Mouse (Mus musculus) adrenal gland, adult 8-10 months (tissue): ENCODE results near the gene Tmed9. TPM values are rescaled to one million over a fixed set of nuclear protein-coding genes. Genes with fewer than 3 reads are reported as not detected.
"Not testable (repeated sequence)": the region's sequence is repeated elsewhere in the genome, so short reads cannot be mapped to it uniquely, and the experiment has no call there.

ENCODE experiments used
- DNase-seq: peaks from one replicate; pipeline ENCODE4 v3.0.0; 2022
- total RNA-seq, 4 experiments: library from RNA; stranded (reverse); gene quantifications; 2 replicates each; pipeline ENCODE4 v1.2.4; 2022

The Tmed9 gene
- total RNA-seq, 4 experiments from 2014 or later: 177 to 220 (median 189) TPM

GRCm38 (mm10) chr13:55611996-55612395 lies 38.5 kb downstream of the Tmed9 start:
- DNase-seq: no peak

DNA sequence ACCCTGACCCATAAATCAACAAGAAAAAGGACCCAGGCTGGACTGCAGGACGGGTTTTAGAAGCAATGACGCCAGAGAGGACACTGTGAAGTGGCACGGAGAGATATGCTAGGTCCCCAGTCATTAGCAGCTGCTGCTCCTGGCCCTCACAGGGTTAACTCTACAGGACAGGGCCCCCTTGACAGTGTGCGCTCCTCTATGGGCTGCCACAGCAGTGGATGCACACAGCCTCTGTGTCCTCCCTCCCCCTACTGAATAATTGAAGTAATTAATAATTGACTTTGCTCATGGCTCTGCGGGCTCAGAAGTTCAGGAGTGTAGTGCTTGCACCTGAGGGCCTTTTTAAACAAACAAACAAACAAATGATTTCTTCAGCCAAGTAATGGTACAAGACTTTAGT lies 39.9 kb downstream of the Tmed9 start:
- DNase-seq: no peak

DNA sequence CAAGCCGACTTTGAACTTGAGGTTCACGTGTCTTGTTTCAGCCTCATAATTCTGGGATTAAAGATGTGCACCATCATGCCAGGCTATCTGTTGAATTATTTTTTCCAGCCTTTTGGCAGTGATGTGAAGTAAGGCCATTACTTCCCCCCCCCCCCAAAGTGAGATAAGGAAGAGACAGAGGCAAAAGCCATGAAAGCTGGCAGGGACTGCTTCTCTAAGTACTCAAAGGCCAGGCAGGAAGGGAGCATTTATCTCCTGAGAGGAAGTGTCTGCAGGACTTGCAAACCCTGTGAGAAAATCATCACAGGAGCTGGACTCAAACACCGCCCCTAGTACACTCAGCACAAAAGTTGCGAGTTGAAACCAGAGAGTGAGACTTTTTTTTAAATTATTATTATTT lies 45.8 kb downstream of the Tmed9 start:
- no peak for DNase-seq

- DNase-seq: no peak
These were observed 46.7 kb downstream of the Tmed9 start for GRCm38 (mm10) chr13:55620275-55620674.

DNA sequence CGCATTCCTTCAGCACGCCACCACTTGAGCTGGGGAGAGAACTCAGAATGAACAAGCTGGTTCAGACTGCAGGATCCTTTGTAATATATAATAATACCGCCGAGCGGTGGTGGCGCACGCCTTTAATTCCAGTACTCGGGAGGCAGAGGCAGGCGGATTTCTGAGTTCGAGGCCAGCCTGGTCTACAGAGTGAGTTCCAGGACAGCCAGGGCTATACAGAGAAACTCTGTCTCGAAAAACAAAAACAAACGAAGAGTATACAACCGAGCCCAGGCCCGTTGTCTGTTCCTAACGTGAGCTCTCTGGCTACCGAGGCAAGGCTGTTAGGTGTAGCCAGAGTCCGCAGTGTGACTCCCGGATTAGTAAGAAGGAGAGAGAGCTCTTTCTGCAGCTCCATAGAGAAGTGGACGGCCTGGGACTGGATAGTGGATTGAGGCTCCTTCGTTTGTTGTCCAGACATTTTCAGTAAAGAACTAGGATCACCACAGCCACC lies 48.7 kb downstream of the Tmed9 start:
- not testable (repeated sequence) for DNase-seq

- peak; percentile 84 for DNase-seq
These were observed 49.4 kb downstream of the Tmed9 start, which contains the start of gene Caml for GRCm38 (mm10) chr13:55622649-55623541. TSS of gene Caml (plus strand) at chr13:55623005.

- peak; percentile 72 for DNase-seq
These were observed 61.2 kb downstream of the Tmed9 start, which contains the start of gene Ddx46 for GRCm38 (mm10) chr13:55634639-55635127. TSS of gene Ddx46 (plus strand) at chr13:55635027.

DNA sequence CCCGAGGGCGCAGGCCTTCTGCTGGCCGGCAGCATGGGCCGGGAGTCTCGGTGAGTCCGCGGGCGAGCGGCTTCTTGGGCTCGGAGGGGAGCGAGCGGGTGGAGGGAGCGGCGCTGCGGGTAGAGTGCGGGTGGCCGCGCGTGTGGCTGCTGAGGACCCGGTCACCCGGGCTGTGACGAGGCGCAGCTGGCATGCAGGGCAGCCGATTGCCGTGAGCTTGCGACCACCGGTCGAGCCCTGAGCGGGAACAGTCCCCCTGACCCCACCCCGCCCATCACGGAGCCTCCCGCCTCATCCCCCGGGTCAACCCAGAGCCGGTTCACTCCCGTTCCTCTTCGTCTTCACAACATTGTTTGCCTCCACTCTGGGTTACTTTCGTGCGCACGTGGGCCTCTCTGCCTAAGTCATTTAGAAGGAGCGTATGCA lies 61.6 kb downstream of the Tmed9 start:
- DNase-seq: no peak

DNA sequence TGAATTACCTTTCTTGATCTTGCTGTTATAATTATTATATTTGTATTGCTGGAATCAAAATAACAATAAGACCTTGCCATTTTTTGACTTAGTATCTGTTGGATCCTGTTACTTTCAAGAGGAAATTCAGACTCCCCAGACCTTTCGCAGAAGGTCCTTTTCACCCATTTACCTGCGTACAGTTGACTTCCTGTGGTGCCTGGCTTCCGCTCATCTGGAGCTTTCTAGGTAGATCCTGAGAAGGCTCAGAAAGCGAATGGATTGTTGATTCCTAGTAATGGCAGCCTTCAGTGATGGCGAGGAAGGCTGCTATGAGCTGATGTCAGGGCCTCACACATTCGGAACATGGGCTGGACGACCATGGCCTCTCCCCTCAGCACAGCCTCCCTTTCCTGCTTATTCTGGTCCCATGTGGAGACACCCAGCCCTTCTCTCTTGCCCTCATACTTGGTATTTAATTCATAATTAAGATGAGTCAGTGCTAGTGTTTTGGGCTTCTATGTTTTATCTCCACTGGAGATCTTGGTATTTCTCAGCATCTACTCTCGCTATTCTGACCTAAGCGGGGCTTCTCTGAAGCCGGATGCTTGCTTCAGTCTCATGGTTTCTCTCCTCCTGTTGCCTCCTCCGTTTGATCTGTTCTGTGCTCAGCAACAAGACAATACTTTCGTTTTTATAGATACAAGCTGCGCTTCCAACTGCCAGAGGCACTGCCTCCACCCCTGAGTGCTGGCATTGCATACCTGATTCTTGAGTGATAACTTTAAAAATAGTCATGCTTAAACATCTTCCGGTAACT lies 62.9 kb downstream of the Tmed9 start:
- DNase-seq: no peak

- peak; percentile 31 for DNase-seq
These were observed 66.9 kb downstream of the Tmed9 start for GRCm38 (mm10) chr13:55640480-55640879.

GRCm38 (mm10) chr13:55644525-55644924 lies 71.0 kb downstream of the Tmed9 start:
- no peak for DNase-seq

Other genes with a start within 250 kb of the Tmed9 start
- 1 to 10 TPM in 2 of 4 experiments, under 1 TPM in 2; 0.30 to 1.9 (median 1.1) TPM for gene Mxd3, start 243.9 kb upstream of the Tmed9 start, total RNA-seq
- gene Lman2, start 210.9 kb upstream of the Tmed9 start, total RNA-seq: 100 to 1,000 TPM; 112 to 127 (median 118) TPM
- gene Rgs14, start 204.0 kb upstream of the Tmed9 start, total RNA-seq: 1 to 10 TPM in 1 of 4 experiments, under 1 TPM in 3; 0.45 to 1.8 (median 0.88) TPM
- gene Slc34a1, start 175.5 kb upstream of the Tmed9 start, total RNA-seq: not detected
- gene Pfn3, start 158.5 kb upstream of the Tmed9 start, total RNA-seq: not detected
- gene F12, start 146.9 kb upstream of the Tmed9 start, total RNA-seq: under 1 TPM in 3 of 4 experiments, not detected in 1; 0.17 to 0.71 (median 0.43) TPM
- 10 to 100 TPM; 36.0 to 55.3 (median 48.6) TPM for gene Grk6, start 128.7 kb upstream of the Tmed9 start, total RNA-seq
- 1 to 10 TPM; 2.3 to 4.3 (median 3.7) TPM for gene Prr7, start 109.5 kb upstream of the Tmed9 start, total RNA-seq
- gene Dbn1, start 85.6 kb upstream of the Tmed9 start, total RNA-seq: 10 to 100 TPM; 13.6 to 33.8 (median 24.0) TPM
- 10 to 100 TPM; 10.9 to 23.8 (median 18.3) TPM for gene Pdlim7, start 60.1 kb upstream of the Tmed9 start, total RNA-seq
- gene Dok3, start 44.4 kb upstream of the Tmed9 start, total RNA-seq: 1 to 10 TPM; 4.0 to 7.2 (median 4.7) TPM
- 10 to 100 TPM; 47.0 to 58.7 (median 52.7) TPM for gene Ddx41, start 37.1 kb upstream of the Tmed9 start, total RNA-seq
- gene Fam193b, start 2.6 kb upstream of the Tmed9 start, total RNA-seq: 100 to 1,000 TPM in 1 of 4 experiments, 10 to 100 TPM in 3; 47.1 to 102 (median 72.8) TPM
- gene B4galt7, start 26.2 kb downstream of the Tmed9 start, total RNA-seq: 10 to 100 TPM; 14.9 to 18.5 (median 16.5) TPM
- 10 to 100 TPM; 30.2 to 44.0 (median 35.5) TPM for gene Caml, start 49.3 kb downstream of the Tmed9 start, total RNA-seq
- 10 to 100 TPM; 29.1 to 58.6 (median 48.5) TPM for gene Ddx46, start 61.3 kb downstream of the Tmed9 start, total RNA-seq
- gene B230219D22Rik, start 119.4 kb downstream of the Tmed9 start, total RNA-seq: 10 to 100 TPM; 60.0 to 63.6 (median 61.4) TPM
- gene Txndc15, start 140.9 kb downstream of the Tmed9 start, total RNA-seq: 10 to 100 TPM; 77.7 to 92.8 (median 82.7) TPM
- gene Pcbd2, start 153.6 kb downstream of the Tmed9 start, total RNA-seq: 10 to 100 TPM; 69.2 to 80.6 (median 74.7) TPM
- gene Catsper3, start 210.8 kb downstream of the Tmed9 start, total RNA-seq: 1 to 10 TPM in 1 of 4 experiments, under 1 TPM in 3; 0.32 to 1.1 (median 0.39) TPM